Mouse (Mus musculus): Measurements from ENCODE around the gene Zfp990.
"Not testable (repeated sequence)": the region's sequence is repeated elsewhere in the genome, so short reads cannot be mapped to it uniquely, and the experiment has no call there.

DNA sequence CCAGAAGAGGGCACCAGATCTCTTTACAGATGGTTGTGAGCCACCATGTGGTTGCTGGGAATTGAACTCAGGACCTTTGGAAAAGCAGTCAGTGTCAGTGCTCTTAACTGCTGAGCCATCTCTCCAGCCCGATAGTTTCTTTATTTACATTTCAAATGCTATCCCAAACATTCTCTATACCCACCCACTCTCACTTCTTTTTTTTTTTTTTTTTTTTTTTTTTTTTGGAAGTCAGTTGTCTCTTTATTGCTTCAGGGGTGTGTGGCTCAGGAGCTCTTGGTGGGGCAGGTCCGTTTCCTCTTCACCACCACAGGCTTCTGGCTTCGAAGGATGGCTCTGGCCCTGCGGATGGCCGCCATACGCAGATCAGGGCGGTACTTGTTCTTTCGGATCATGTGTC is 66.1 kb downstream of the Zfp990 start:
- not testable (repeated sequence) for TF ChIP-seq REST (IDR thresholded peaks at IDR 0.05; ENCODE audit: insufficient read depth, insufficient read length); E2F4 (IDR thresholded peaks at IDR 0.05; ENCODE audit: insufficient read depth); POLR2A (IDR thresholded peaks at IDR 0.05; ENCODE audit: insufficient read length, low read depth); POLR2AphosphoS2 (IDR thresholded peaks at IDR 0.05; ENCODE audit: insufficient read length, low read depth)
